Mouse (Mus musculus): ENCODE data around the gene Fndc3b. TPM values are rescaled to one million over a fixed set of nuclear protein-coding genes. Genes with fewer than 3 reads are reported as not detected.

The Fndc3b gene
- polyA plus RNA-seq, 2 experiments = 4.2 to 5.5 TPM

DNA sequence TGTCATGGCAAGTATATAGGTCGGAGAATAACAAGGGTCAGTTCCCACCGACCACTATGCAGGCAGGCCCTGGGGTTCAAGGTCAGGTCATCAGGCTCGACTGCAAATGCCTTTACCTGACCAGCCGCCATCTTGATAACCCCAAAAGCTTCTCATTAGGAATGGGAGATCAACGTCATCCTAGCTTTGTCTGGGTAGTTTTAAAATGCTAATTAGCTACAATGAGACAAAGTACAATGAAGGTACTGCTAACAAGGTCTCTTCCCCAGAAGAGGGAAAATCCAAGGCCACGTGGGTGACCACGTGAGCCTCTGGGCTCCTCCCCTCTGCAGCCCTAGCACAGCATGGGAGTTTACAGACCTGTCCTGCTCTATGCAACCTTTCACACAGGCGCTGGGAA lies 7.6 kb downstream of the Fndc3b start:
- no peak overlapping the region for H3K4me2 ChIP-seq (ENCODE audit: low read depth)
- TF ChIP-seq EP300 (IDR thresholded peaks at IDR 0.05; ENCODE audit: low read depth) (no peak), CTCF (IDR thresholded peaks at IDR 0.05; ENCODE audit: low read depth) (no peak)
- peaks cover 0 to 7% of the 10 kb centered on the region in 2 experiments; a peak in 2 of 4 replicates for H3K4me1 ChIP-seq (replicated peaks; ENCODE audit: control insufficient read depth in 2 of 2, insufficient read depth in 2 of 2, low read length in 1 of 2)
- DNase-seq (ENCODE audit: low read depth in 3 of 3, low spot score in 3 of 3) (no peak), ATAC-seq (ENCODE audit: insufficient read depth) (no peak)
- WGBS (ENCODE audit: insufficient replicate concordance) = 57% methylated on average over 8 of the region's 8 CpGs
- H3K9ac ChIP-seq (replicated peaks) = no peak overlapping the region
- H3K4me3 ChIP-seq (ENCODE audit: insufficient read depth in 1 of 2, low read depth in 2 of 2, low read length in 2 of 2) = no peak overlapping the region
- H3K27ac ChIP-seq = no peak overlapping the region
- peaks cover 2% of the 10 kb centered on the region; the same call in 1 of the 2 replicates for H3K27me3 ChIP-seq (ENCODE audit: control insufficient read depth, insufficient read depth, low read length)
- no peaks in the 10 kb centered on the region for H3K9me3 ChIP-seq (ENCODE audit: control insufficient read depth, low read length)
- H3K36me3 ChIP-seq (replicated peaks; ENCODE audit: control insufficient read depth, insufficient read depth, low read depth) = no peaks in the 10 kb centered on the region

GRCm38 (mm10) chr3:27703081-27703480 lies 8.0 kb downstream of the Fndc3b start:
- no peaks in the 10 kb centered on the region for H3K27me3 ChIP-seq (ENCODE audit: control insufficient read depth, insufficient read depth, low read length)
- peaks cover 0 to 7% of the 10 kb centered on the region in 2 experiments; a peak in 2 of 4 replicates for H3K4me1 ChIP-seq (replicated peaks; ENCODE audit: control insufficient read depth in 2 of 2, insufficient read depth in 2 of 2, low read length in 1 of 2)
- TF ChIP-seq CTCF (IDR thresholded peaks at IDR 0.05; ENCODE audit: low read depth) = no peak
- no peak for TF ChIP-seq EP300 (IDR thresholded peaks at IDR 0.05; ENCODE audit: low read depth)
- no peak overlapping the region for H3K27ac ChIP-seq
- ATAC-seq (ENCODE audit: insufficient read depth) (no peak), DNase-seq (ENCODE audit: low read depth in 3 of 3, low spot score in 3 of 3) (no peak)
- no peak overlapping the region for H3K4me3 ChIP-seq (ENCODE audit: insufficient read depth in 1 of 2, low read depth in 2 of 2, low read length in 2 of 2)
- H3K9ac ChIP-seq (replicated peaks) = no peak overlapping the region
- no peaks in the 10 kb centered on the region for H3K9me3 ChIP-seq (ENCODE audit: control insufficient read depth, low read length)
- no peak overlapping the region for H3K4me2 ChIP-seq (ENCODE audit: low read depth)
- no peaks in the 10 kb centered on the region for H3K36me3 ChIP-seq (replicated peaks; ENCODE audit: control insufficient read depth, insufficient read depth, low read depth)
- 66% methylated on average over 2 of the region's 2 CpGs for WGBS (ENCODE audit: insufficient replicate concordance)

DNA sequence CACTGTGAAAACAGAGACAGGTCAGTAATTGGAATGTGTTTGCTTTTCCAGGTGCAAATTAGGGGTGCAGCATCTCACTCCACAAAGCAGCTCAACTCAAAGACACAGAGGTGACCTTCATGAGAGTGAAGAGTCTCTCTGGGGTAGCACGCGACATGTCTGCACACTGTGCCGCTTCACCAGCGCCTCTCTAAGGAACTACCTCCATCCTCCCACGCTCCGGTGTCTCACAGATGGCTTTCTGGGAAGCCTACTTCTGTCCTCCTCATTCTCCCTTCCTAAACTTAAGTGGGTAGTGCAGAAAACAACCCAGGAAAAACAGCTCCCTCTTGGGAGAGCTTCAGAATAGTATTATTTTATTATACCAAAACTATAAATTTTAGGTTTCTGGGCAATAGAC lies 12.4 kb downstream of the Fndc3b start:
- 74% methylated on average over 6 of the region's 6 CpGs for WGBS (ENCODE audit: insufficient replicate concordance)

GRCm38 (mm10) chr3:27696449-27696797 lies 14.7 kb downstream of the Fndc3b start:
- no peak overlapping the region for H3K9ac ChIP-seq (replicated peaks)
- TF ChIP-seq CTCF (IDR thresholded peaks at IDR 0.05; ENCODE audit: low read depth) (no peak), EP300 (IDR thresholded peaks at IDR 0.05; ENCODE audit: low read depth) (no peak)
- ATAC-seq (ENCODE audit: insufficient read depth) (no peak), DNase-seq (ENCODE audit: low read depth in 3 of 3, low spot score in 3 of 3) (no peak)
- H3K27ac ChIP-seq = no peak overlapping the region
- no peak overlapping the region for H3K4me3 ChIP-seq (ENCODE audit: insufficient read depth in 1 of 2, low read depth in 2 of 2, low read length in 2 of 2)
- no peaks in the 10 kb centered on the region for H3K27me3 ChIP-seq (ENCODE audit: control insufficient read depth, insufficient read depth, low read length)
- H3K4me2 ChIP-seq (ENCODE audit: low read depth) = no peak overlapping the region
- H3K4me1 ChIP-seq (replicated peaks; ENCODE audit: control insufficient read depth in 2 of 2, insufficient read depth in 2 of 2, low read length in 1 of 2) = peaks cover 0 to 12% of the 10 kb centered on the region in 2 experiments; a peak in 3 of 4 replicates
- 51% methylated on average over 5 of the region's 5 CpGs for WGBS (ENCODE audit: insufficient replicate concordance)
- no peaks in the 10 kb centered on the region for H3K9me3 ChIP-seq (ENCODE audit: control insufficient read depth, low read length)
- no peaks in the 10 kb centered on the region for H3K36me3 ChIP-seq (replicated peaks; ENCODE audit: control insufficient read depth, insufficient read depth, low read depth)

More for the DNA sequence above, 12.4 kb downstream of the Fndc3b start:
- H3K4me3 ChIP-seq (ENCODE audit: insufficient read depth in 1 of 2, low read depth in 2 of 2, low read length in 2 of 2) = no peak overlapping the region
- peaks cover 0 to 5% of the 10 kb centered on the region in 2 experiments; a peak in 2 of 4 replicates for H3K4me1 ChIP-seq (replicated peaks; ENCODE audit: control insufficient read depth in 2 of 2, insufficient read depth in 2 of 2, low read length in 1 of 2)
- H3K27ac ChIP-seq = no peak overlapping the region
- ATAC-seq (ENCODE audit: insufficient read depth) = no peak
- TF ChIP-seq EP300 (IDR thresholded peaks at IDR 0.05; ENCODE audit: low read depth) (no peak), CTCF (IDR thresholded peaks at IDR 0.05; ENCODE audit: low read depth) (no peak)
- DNase-seq (ENCODE audit: low read depth in 3 of 3, low spot score in 3 of 3) = no peak
- no peak overlapping the region for H3K9ac ChIP-seq (replicated peaks)
- no peak overlapping the region for H3K4me2 ChIP-seq (ENCODE audit: low read depth)
- H3K27me3 ChIP-seq (ENCODE audit: control insufficient read depth, insufficient read depth, low read length) = no peaks in the 10 kb centered on the region
- H3K9me3 ChIP-seq (ENCODE audit: control insufficient read depth, low read length) = no peaks in the 10 kb centered on the region
- H3K36me3 ChIP-seq (replicated peaks; ENCODE audit: control insufficient read depth, insufficient read depth, low read depth) = no peaks in the 10 kb centered on the region

- H3K9ac ChIP-seq (replicated peaks) = no peak overlapping the region
- H3K4me1 ChIP-seq (replicated peaks; ENCODE audit: control insufficient read depth in 2 of 2, insufficient read depth in 2 of 2, low read length in 1 of 2) = peaks cover 0 to 15% of the 10 kb centered on the region in 2 experiments; a peak in 3 of 4 replicates
- H3K4me3 ChIP-seq (ENCODE audit: insufficient read depth in 1 of 2, low read depth in 2 of 2, low read length in 2 of 2) = no peak overlapping the region
- no peaks in the 10 kb centered on the region for H3K36me3 ChIP-seq (replicated peaks; ENCODE audit: control insufficient read depth, insufficient read depth, low read depth)
- H3K27ac ChIP-seq = no peak overlapping the region
- 64% methylated on average over 16 of the region's 16 CpGs for WGBS (ENCODE audit: insufficient replicate concordance)
- ATAC-seq (ENCODE audit: insufficient read depth) (no peak), DNase-seq (ENCODE audit: low read depth in 3 of 3, low spot score in 3 of 3) (no peak)
- no peaks in the 10 kb centered on the region for H3K9me3 ChIP-seq (ENCODE audit: control insufficient read depth, low read length)
- H3K4me2 ChIP-seq (ENCODE audit: low read depth) = no peak overlapping the region
- no peaks in the 10 kb centered on the region for H3K27me3 ChIP-seq (ENCODE audit: control insufficient read depth, insufficient read depth, low read length)
- TF ChIP-seq CTCF (IDR thresholded peaks at IDR 0.05; ENCODE audit: low read depth) = no peak
- TF ChIP-seq EP300 (IDR thresholded peaks at IDR 0.05; ENCODE audit: low read depth) = no peak
Observed at GRCm38 (mm10) chr3:27695612-27696448, 15.3 kb downstream of the Fndc3b start.

Data from liver, embryonic 14.5 days (tissue).